ENCODE assay signal across 8 mouse cellular contexts in genomic region chr5:21326494-21326893, GRCm38 (mm10). TPM values are rescaled to one million over a fixed set of nuclear protein-coding genes. Genes with fewer than 3 reads are reported as not detected.
DNase-seq lines count a peak whose midpoint lies in the region; ATAC-seq and TF ChIP-seq lines count a peak whose summit lies in the region.

No protein-coding gene starts in this region.

- DNase-seq in layer of hippocampus, postnatal 25 days (ENCODE audit: extremely low spot score in 1 of 2, low spot score in 1 of 2) = peak; percentile 15 to 55
- DNase-seq in layer of hippocampus, postnatal 36 days = no peak
- DNase-seq in G1E (ENCODE audit: low spot score) = peak; percentile 41
- DNase-seq in adrenal gland, postnatal 4 days (ENCODE audit: low spot score in 2 of 2) = peak; percentile 25 to 29
- DNase-seq in liver, embryonic 11.5 days (ENCODE audit: low spot score) = no peak
- peak; percentile 79 for DNase-seq in retina, embryonic 14.5 days (ENCODE audit: low spot score)

- no peaks in the 10 kb centered on the region for H3K9me3 ChIP-seq in G1E (replicated peaks)
- no peaks in the 10 kb centered on the region for H3K9me3 ChIP-seq in liver, embryonic 11.5 days (ENCODE audit: control insufficient read depth, low read length)

- no peak overlapping the region for H3K9ac ChIP-seq in liver, embryonic 11.5 days (ENCODE audit: low read depth, low read length)

- no peak overlapping the region for H3K4me3 ChIP-seq in G1E (ENCODE audit: low read depth, low read length)
- H3K4me3 ChIP-seq in liver, embryonic 11.5 days (ENCODE audit: low read depth, low read length) = no peak overlapping the region

- no peaks in the 10 kb centered on the region for H3K4me1 ChIP-seq in G1E (ENCODE audit: insufficient read depth, low read depth, low read length)
- H3K4me1 ChIP-seq in liver, embryonic 11.5 days (replicated peaks; ENCODE audit: control insufficient read depth, insufficient read depth, low read length) = peaks cover 6% of the 10 kb centered on the region

- H3K27me3 ChIP-seq in G1E (ENCODE audit: insufficient read depth, low read length) = peaks cover 17% of the 10 kb centered on the region
- H3K27me3 ChIP-seq in liver, embryonic 11.5 days (replicated peaks; ENCODE audit: control insufficient read depth, insufficient read depth, low read length) = no peaks in the 10 kb centered on the region

- peak; percentile 60 for TF ChIP-seq CTCF in G1E (IDR thresholded peaks at IDR 0.05; ENCODE audit: low read depth, low read length)

- no peaks in the 10 kb centered on the region for H3K36me3 ChIP-seq in G1E (replicated peaks)
- H3K36me3 ChIP-seq in liver, embryonic 11.5 days (ENCODE audit: control insufficient read depth, insufficient read depth, low read length) = no peaks in the 10 kb centered on the region

- H3K4me2 ChIP-seq in liver, embryonic 11.5 days = no peak overlapping the region

- WGBS in liver, embryonic 11.5 days = 9% methylated on average over 1 of the region's 1 CpGs

- H3K27ac ChIP-seq in liver, embryonic 11.5 days (ENCODE audit: low read depth, low read length) = no peak overlapping the region

- ATAC-seq in G1E (ENCODE audit: extremely low read depth, insufficient number of reproducible peaks, low FRiP score, poor library complexity, severe bottlenecking) = peak; percentile 34; the same call in 1 of the 2 replicates
- ATAC-seq in granulocyte monocyte progenitor cell, adult 5-6 weeks (replicated peaks; ENCODE audit: poor library complexity, severe bottlenecking) = peak; percentile 83
- ATAC-seq in liver, embryonic 11.5 days (replicated peaks; ENCODE audit: low FRiP score) = peak; percentile 61
- ATAC-seq in erythroblast, adult 5-6 weeks (replicated peaks; ENCODE audit: low FRiP score, poor library complexity, severe bottlenecking) = no peak

RNA-seq across cellular contexts. Expression of gene Fgl2, which starts 45.9 kb away (rescaled TPM):
- total RNA-seq in layer of hippocampus, postnatal 25 days (2021) = 1 to 10 TPM; 1.2 to 2.4 TPM
- 1 to 10 TPM; 1.7 to 1.9 TPM for total RNA-seq in layer of hippocampus, postnatal 36 days (2021)
- total RNA-seq in G1E (2014; fragmentation: Nextera tagmentation) (6.0 and 6.5 TPM in 2 replicates), G1E (2017) (8.9 and 9.7 TPM in 2 replicates)
- 1.6 TPM in 2 replicates for polyA plus RNA-seq in G1E (2012)
- 1 to 10 TPM; 6.5 to 6.9 TPM for total RNA-seq in adrenal gland, postnatal 4 days (2021)
- 37.5 and 40.3 TPM in 2 replicates for total RNA-seq in granulocyte monocyte progenitor cell, adult 5-6 weeks (2014; fragmentation: Nextera tagmentation)
- total RNA-seq in granulocyte monocyte progenitor cell, adult 5-6 weeks (2017) = 85.1 and 89.7 TPM in 2 replicates
- polyA plus RNA-seq in liver, embryonic 11.5 days (2014; fragmentation: Nextera tagmentation; extraction: Ambion mirVana) = 1.9 and 2.2 TPM in 2 replicates
- 12.1 and 14.8 TPM in 2 replicates for total RNA-seq in erythroblast, adult 5-6 weeks (2015; ENCODE audit: low replicate concordance)
- total RNA-seq in erythroblast, adult 5-6 weeks (2017; ENCODE audit: low replicate concordance) = 10.0 and 10.7 TPM in 2 replicates

Comparison
In these comparisons a context has a peak if more than half of its experiments do, and no peak if none do; other contexts are left out.
1. DNase-seq: peak in layer of hippocampus, postnatal 25 days (2 of 2), G1E (single experiment), adrenal gland, postnatal 4 days (2 of 2) and retina, embryonic 14.5 days (single experiment); none in layer of hippocampus, postnatal 36 days (0 of 2) and liver, embryonic 11.5 days (single experiment).